Mouse (Mus musculus) v-Abl transformed pro-B cells (cell line): ENCODE measurements around the gene Ddi2.

ENCODE experiments used
- in situ Hi-C, 2 experiments: fragments of 400-800 bp; cut with MboI; formaldehyde crosslinking; loops; one replicate each; pipeline ENCODE4 v1.15.1; 2025; ENCODE audit not compliant: unreplicated experiment in 2 of 2

Gene Ddi2

DNA sequence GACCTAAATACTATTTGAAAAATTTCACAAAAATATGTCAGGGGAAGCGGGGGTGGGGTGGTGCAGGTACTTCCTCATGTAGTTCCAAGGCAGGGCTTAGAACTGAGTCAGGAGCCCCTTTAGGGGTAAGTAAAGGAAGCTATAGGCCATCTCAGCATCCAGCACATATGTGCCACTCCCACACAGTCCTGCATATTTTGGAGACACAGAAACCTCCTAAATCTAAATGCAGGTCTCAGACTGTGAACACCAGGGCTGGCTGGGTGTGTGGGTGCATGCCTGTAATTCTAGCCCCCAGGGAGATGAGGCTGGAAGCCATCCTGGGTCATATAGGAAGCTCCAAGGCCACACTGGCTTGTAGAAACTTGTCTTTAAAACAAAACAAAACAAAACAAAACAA lies 12.0 kb downstream of the Ddi2 start:
- in situ Hi-C loops = no loop called here

DNA sequence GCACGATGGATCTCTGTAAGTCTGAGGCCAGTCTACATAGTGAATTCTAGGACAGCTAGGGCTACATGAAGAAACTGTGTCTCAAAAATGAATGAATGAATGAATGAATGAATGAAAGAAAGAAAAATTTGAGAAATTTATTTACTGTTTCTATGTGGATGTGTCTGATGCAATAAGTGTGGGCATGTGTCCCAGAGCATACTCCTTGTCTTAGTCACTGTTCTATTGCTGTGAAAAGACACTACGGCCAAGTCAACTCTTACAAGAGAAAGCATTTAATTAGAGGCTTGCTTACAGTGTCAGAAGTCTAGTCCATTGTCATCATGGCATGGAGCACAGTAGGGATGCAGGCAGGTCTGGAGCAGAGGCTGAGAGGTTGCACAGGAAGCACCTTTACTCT lies 14.2 kb downstream of the Ddi2 start:
- in situ Hi-C loops = no loop called here

DNA sequence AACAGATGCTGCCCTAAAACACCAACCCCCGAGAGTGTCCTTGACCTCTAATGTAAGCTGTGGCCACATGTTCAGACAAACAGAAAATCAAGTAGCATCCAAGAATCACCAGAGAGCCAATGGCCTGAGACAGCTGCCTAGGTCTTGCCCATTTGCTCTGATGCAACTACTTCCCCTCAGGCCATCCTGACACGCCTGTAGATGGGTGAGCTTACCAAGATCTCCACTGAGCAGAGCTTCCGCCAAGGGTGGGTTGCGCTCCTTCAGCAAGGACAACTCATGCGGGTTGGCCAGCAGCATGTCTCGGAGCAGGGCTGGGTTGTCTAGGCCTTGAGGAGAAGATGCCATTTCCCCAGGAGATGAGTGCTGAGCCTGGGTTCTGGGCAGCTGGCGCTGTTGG lies 15.2 kb downstream of the Ddi2 start:
- in situ Hi-C loops = no loop called here

DNA sequence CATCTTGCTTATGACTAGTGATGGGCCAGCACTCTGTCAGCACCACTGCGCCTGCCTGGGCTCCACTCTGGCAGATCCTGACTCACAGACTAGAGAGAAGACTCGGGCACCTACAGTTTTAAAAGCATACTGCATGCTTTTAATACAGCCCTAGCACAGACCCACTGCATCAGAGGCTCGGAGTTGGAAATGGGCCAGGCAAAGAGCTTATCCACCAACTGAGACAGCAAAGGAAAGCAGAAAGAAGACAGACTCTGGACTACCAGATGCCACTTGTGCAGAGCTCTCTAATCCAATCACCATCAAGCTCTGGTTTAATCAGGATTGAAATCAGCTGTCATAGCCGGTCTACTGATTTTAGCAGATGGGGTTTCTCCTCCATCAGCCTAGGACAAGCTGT lies 17.9 kb downstream of the Ddi2 start:
- in situ Hi-C loops = no loop called here

DNA sequence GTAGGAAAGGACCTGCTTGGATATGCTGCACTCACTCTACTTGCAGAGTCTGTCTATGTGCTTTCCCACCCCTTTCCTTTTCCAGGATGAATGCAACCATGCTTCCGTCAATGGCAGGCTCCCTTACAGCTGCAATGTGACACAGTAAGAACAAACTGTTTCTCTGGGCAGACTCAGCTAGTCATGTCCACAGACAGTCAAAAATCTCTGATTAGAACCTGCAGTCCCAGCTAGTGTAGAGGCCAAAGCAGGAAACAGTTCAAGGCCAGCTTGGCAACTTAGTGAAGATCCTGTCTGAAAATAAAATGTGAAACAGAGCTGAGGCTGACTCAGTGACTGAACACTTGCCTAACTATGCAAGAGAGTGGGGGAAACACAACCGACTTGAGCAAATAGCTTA lies 18.6 kb downstream of the Ddi2 start:
- in situ Hi-C loops = no loop called here

DNA sequence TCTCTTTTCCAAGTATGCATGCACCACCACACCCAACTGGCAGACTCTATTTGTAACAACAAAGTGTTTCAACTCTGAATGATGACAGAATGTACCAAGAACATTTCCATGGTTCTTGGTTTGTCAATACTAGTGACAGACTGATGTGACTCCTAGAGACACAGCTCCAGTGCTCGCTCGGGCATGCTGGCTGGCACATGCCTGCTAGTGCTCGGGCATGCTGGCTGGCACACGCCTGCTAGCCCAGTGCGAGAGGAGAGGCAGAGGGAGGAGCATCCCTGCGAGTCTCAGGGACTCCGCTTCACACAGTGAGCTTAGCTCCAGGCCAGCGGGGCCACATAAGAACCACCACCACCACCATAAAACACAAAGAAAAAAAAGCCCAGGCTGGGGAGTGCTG lies 28.5 kb downstream of the Ddi2 start:
- in situ Hi-C loops = no loop called here

DNA sequence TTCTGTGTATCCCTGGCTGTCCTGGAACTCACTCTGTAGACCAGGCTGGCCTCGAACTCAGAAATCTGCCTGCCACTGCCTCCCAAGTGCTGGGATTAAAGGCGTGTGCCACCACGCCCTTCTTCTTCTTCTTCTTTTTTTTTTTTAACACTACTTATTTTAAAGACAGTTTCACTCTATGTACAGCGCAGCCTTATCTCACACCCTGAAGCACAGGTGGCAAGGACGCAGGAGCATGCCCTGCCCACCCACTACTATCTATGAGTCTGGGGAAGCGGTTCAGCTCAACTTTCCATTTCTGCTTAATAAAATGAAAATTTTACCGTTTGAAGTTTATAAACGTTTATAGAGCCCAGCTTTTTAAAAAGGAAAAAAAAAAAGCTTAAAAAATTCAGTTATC lies 34.7 kb downstream of the Ddi2 start:
- in situ Hi-C loops = no loop called here

DNA sequence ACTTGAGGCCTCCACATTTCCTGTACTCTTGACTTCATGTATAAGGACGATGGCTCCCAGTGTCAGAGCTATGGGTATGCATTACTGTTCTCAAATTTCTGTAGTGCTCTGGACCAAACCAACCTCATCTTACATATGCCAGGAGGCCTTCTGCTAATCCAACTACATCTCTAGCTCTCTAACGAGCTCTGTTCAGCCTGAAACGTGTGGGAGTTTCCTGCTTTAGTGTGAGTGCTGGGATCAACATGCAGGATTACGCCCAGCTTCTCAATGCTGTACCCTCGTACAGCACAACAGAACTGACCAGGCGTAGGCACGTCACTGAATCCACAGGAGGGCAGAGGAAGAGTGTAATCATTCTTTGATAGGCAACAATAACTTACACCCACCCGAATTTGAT lies 36.7 kb downstream of the Ddi2 start:
- in situ Hi-C loops = no loop called here

DNA sequence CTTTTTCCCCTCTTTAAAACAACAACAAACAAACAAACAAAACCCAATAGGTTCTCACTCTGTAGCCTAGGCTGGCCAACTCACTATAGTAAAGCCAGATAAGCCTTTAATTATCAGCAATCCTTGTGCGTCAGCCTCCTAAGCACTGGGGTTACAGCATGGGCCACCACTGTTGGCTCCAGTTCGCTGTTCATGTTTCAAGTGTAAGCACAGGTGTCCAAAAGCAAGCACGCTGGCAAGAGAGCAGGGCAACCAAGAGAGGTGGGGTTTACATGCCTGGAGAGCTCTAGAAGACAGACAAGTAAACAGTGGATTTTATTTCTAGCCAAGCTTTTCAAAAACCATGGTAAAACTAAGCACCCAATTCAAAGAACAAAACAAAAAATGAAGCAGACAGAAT lies 37.1 kb downstream of the Ddi2 start:
- in situ Hi-C loops = no loop called here

DNA sequence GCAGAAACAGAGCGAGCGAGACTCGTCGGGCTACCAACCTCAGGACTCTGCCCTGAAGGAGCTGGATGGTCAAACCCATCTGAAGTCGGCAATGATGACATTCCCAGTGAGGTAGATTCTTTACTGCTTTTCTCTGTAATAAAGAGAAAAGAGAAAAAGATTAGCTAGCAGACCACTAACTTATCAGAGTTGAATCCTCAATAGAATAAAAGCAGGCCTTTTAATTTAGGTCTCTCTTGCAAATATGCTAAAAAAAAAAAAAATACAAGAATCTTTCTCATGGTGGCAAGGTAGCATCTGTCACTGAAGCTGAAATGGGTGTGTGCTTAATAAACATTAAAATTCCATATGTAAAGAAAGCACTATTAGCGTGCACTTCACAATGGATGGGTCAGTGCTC lies 37.7 kb downstream of the Ddi2 start, which contains the start of gene Rsc1a1:
Gene Rsc1a1, minus strand, starts transcription at position 101 of the 400 bp plus-strand sequence.
- in situ Hi-C loops = no loop called here

DNA sequence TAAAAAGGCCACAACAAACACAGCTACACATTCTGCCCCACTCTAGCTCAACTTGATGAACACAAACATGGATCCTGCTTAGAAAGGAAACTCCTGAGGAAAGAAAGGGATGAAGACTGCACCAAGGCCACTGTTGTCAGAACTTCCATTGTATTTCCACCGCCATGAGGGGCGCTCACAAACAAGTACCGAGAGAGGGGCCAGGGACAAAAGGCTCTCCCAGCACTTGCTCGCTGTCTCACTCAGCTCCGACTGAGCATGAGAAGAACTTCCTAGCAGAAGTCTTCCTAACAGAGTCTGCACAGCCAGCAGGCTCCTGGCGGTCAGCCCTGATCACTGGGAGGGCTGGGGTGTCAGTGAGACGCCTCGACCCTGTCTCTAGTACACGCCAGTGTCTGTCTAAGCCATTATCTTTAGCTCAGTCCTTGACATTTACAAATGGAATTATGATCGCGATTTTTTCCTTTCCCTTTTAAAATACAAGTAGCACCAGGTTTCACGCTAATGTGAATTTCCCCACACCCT lies 40.5 kb downstream of the Ddi2 start:
- in situ Hi-C loops = no loop called here

DNA sequence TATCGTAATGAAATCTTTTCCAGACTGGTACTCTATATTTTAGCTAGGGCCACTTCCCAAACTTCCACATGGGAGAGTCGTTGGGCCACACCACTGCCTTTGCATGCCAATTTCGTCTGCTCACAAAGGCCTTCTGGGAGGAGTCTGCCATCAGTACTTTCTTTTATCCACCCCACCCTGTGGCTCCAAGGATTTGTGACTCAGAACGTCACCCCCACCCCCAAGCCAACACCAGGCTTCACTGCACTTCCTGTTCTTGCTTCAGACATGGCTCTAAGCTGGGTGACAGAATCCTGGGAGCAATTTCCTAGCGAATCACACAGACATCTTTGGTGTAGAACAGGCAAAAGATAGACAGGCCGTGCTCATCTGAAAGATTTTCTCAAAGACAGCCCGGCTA lies 41.5 kb downstream of the Ddi2 start:
- in situ Hi-C loops = no loop called here

DNA sequence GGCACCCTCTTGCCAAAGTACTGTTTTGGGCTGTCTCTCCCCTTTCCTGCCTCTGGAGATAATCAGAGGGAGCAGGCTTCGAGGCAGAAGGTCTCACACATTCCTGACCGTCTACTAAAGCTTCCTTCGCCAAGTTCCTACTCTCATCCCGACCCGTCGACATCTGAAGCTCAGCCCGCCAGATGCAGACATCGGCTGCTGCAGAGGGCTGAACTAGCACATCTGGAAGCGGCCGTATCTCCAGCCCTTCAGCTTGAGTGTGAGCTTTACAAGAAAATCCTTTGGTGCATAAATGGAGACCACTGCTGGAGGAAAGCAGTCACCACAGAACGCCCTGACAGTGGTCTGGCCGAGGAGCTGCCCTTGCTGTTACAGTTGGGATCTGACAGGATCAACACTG lies 42.3 kb downstream of the Ddi2 start:
- in situ Hi-C loops = no loop called here

DNA sequence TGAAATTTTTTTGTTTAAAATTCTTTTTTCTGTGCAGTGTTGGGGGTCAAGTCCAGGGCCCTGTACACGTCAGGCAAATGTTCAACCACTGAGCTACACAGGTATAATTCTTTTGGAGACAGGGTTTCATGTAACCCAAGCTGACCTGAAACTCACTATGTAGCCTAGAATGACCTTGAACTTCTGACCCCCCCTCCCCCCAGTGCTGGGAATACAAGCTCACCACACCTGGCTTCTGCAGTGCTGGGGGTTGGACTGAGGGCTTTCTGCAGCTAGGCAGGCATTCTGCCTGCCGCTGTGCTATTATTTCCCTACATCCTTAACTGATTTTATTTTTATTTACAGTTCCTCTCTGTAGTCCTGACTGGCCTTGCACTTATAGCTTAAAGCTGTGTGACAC lies 44.2 kb downstream of the Ddi2 start:
- in situ Hi-C loops = no loop called here

DNA sequence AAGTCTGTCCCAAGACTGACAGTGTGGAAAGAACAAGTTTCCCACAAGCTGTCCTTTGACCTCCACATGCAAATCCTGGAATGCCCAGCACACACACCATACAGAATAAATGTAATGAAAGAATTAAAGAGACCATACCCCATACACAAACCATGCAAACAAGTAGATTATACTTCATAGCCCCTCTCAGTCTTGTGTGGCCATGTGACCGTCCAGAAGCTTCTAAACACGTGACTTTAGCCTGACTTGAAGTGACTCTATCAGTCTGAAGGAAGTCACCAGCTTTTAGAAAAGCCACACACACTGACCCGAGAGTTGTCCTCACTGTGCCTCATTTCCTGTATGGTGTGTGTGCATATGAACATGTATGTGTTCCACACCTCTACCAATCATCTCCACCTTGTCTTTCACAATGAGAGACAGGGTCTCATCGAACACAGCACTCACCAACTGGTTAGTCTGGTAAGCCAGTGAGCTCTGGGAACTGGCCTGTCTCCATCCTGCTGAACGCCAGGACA lies 46.7 kb downstream of the Ddi2 start:
- in situ Hi-C loops = no loop called here

DNA sequence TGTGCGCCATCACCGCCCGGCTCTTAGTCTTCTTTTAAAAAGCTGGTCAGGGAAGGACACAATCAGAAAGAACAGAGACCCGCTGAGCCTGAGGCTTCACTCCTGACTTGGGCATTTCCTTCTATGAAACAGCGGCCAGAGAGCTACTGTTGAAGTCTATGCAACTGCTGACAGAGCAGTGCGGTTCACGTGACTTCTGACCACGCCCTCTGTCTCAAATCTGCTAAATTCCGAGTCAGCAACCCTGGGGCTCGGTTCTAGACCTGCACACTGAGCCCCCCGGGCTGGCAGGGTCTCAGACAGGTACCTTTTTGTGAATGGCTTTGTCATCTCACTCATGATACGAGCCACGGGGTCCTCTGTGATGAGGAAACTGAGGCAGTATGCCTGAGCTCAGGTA lies 50.9 kb downstream of the Ddi2 start:
- in situ Hi-C loops = loop anchor here in 1 of 2 experiments (25.0 kb wide), 1 partner anchor 115 kb away; the partner anchor contains the start of genes Casp9 and Dnajc16

DNA sequence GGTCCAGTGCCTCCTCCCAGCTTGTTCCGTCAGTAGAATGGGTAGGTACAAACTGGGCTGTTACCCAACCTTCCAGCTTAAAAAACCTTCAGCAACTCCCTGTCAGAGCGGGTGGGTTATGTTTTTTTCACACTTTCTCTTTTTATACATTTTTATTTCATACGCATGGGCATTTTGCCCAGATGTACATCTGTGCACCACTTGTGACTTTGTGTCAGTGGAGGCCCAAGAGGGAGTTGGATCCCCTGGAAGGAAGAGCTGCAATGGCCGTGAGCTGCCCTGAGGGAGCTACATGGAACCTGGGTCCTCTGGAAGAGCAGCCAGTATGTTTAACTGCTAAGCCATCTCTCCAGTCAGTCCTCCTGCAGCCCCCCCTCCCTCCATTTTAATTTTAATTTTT lies 51.8 kb downstream of the Ddi2 start:
- in situ Hi-C loops = loop anchor here in 1 of 2 experiments (25.0 kb wide), 1 partner anchor 116 kb away; the partner anchor contains the start of genes Casp9 and Dnajc16

DNA sequence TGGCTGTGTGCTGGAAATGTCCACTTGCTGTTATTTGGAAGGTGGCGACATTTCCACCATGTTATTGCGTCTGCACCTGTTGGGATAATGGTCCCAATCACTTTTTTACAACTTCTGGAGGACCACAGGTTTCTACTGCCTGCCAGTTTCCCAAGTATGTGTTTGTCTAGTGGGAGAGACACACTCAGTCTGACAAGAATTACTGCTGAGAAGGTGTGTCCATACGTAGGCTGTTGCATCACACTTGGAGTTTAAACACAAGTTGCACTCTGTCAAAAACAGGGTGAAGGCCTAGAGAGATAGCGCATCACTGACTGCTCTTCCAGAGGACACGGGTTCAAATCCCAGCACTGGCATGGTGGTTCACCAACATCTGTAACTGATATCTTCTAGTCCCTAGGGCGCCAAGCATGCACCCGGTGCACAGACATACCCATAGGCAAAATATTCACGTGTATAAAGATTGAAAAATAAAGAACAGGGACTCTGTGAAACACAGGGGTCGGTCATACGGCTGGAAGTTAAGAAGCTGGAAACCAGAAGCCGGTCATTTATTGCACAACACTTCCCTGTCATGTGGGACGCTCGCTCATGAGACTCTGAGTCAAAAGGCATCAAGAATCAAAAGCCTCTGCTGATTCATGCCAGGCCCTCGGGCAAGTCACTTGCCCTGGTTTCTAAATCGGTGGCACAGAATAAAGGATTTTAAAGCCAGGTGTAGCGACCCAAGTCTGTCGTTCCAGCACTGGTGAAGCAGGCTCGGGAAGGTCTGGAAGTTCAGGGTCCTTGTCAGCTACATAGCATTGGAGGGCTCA lies 53.1 kb downstream of the Ddi2 start:
- in situ Hi-C loops = loop anchor here (10.0 to 25.0 kb wide), 2 partner anchors 117 to 125 kb away; partner anchors contain the start of genes Casp9 (in 2 of the 2) and Dnajc16 (in 2 of the 2)

DNA sequence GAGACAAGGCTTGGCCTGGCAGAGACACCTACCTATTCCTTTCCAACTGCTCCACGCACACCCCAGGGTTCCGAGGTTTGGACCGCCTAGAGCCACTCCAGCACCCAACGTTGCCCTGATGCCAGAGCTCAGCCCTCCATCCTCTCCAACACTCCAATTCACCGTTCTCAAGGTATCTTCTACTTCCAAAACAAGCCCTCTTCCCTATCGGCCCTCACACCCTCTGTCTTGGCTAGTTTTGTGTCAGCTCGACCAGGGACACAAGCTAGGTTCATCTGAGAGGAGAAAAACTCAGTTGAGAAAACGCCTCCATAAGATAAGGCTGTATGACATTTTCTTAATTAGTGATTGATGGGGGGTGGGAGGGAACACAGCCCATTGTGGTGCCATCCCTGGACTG lies 58.4 kb downstream of the Ddi2 start, which contains the start of gene Plekhm2:
Gene Plekhm2, minus strand, starts transcription at position 101 of the 400 bp plus-strand sequence.
- in situ Hi-C loops = loop anchor here (10.0 to 25.0 kb wide), 2 partner anchors 123 to 130 kb away; partner anchors contain the start of genes Casp9 (in 2 of the 2) and Dnajc16 (in 2 of the 2)

DNA sequence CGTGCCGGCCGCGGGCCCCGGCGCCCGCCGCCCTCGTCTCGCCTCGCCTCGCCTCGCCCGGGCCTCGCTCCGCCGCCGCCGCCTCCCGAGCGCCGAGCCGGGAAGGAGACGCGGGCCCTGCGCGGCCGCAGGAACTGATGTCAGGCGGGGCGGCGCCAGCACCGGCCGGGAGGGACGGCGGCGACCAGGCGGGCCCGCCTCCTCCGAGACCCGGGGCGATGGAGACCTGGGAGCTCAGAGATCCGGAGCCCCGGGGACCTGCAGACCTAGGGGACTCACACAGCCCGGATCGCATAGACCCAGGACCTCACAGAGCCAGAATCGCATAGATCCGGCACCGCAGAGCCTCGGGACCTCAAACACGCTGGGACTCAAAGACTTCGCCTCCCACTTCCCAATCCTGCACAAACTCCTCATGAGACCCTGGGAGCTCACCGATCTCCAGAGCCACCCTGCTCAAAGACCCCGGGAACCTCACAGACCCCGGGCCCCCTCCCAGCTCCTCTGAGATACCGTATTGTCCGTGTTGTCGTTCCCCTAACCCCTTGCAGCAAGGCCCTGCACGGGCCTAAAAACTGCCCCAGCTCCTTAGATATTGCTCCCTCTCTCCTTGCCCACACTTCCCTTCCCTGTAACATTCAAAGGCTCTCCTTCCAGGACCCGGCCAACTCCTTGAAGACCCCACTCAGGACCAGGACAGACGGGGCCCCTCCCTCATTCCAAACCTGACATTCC lies 59.0 kb downstream of the Ddi2 start:
- in situ Hi-C loops = loop anchor here (10.0 to 25.0 kb wide), 2 partner anchors 123 to 131 kb away; partner anchors contain the start of genes Casp9 (in 2 of the 2) and Dnajc16 (in 2 of the 2)
